Mouse (Mus musculus) left cerebral cortex, adult 11 months (tissue): Measurements from ENCODE around the gene Slc5a2.

ENCODE experiments used
- DNase-seq: peaks from one replicate; pipeline ENCODE4 v3.0.0; 2022; ENCODE audit warnings: low spot score

Gene Slc5a2

GRCm38 (mm10) chr7:128265411-128265810 is at the start of gene Slc5a2:
Slc5a2 (plus strand) TSS chr7:128265657.
- DNase-seq = no peak

- no peak for DNase-seq
Measured at GRCm38 (mm10) chr7:128219952-128220351, 45.5 kb upstream of the Slc5a2 start.

GRCm38 (mm10) chr7:128220936-128221335 is 44.5 kb upstream of the Slc5a2 start:
- DNase-seq = no peak

- DNase-seq = no peak
Measured at GRCm38 (mm10) chr7:128231741-128232140, 33.7 kb upstream of the Slc5a2 start.

GRCm38 (mm10) chr7:128234796-128235195 is 30.7 kb upstream of the Slc5a2 start:
- DNase-seq = no peak

- DNase-seq = no peak
Measured at GRCm38 (mm10) chr7:128235481-128235880, 30.0 kb upstream of the Slc5a2 start.

GRCm38 (mm10) chr7:128236426-128236825 is 29.0 kb upstream of the Slc5a2 start:
- DNase-seq = no peak

- peak; percentile 71 for DNase-seq
Measured at GRCm38 (mm10) chr7:128236856-128237592, 28.4 kb upstream of the Slc5a2 start, which contains the start of gene Armc5. Armc5 (plus strand) TSS chr7:128237342.

GRCm38 (mm10) chr7:128237593-128237926 is 27.9 kb upstream of the Slc5a2 start:
- DNase-seq = no peak

GRCm38 (mm10) chr7:128237927-128238778 is 27.3 kb upstream of the Slc5a2 start, which contains the start of gene 9130023H24Rik:
9130023H24Rik (minus strand) TSS chr7:128238031.
- DNase-seq = peak; percentile 96

GRCm38 (mm10) chr7:128238991-128239390 is 26.5 kb upstream of the Slc5a2 start:
- DNase-seq = no peak

- DNase-seq = no peak
Measured at GRCm38 (mm10) chr7:128240131-128240784, 25.2 kb upstream of the Slc5a2 start.

GRCm38 (mm10) chr7:128242331-128242730 is 23.1 kb upstream of the Slc5a2 start:
- no peak for DNase-seq

GRCm38 (mm10) chr7:128243921-128244320 is 21.5 kb upstream of the Slc5a2 start:
- DNase-seq = no peak

GRCm38 (mm10) chr7:128244410-128245025 is 20.9 kb upstream of the Slc5a2 start:
- no peak for DNase-seq

- no peak for DNase-seq
Measured at GRCm38 (mm10) chr7:128245547-128245946, 19.9 kb upstream of the Slc5a2 start.

- no peak for DNase-seq
Measured at GRCm38 (mm10) chr7:128246496-128247391, 18.7 kb upstream of the Slc5a2 start, which contains the start of gene Tgfb1i1. Tgfb1i1 (plus strand) TSS chr7:128246812.

GRCm38 (mm10) chr7:128247443-128247842 is 18.0 kb upstream of the Slc5a2 start:
- DNase-seq = no peak

GRCm38 (mm10) chr7:128248081-128249042 is 17.1 kb upstream of the Slc5a2 start:
- DNase-seq = no peak

- DNase-seq = no peak
Measured at GRCm38 (mm10) chr7:128249998-128250397, 15.5 kb upstream of the Slc5a2 start.
